Mouse (Mus musculus) neural tube, embryonic 14.5 days (tissue): ENCODE measurements around the gene Mlx. TPM values are rescaled to one million over a fixed set of nuclear protein-coding genes. Genes with fewer than 3 reads are reported as not detected.

ENCODE experiments used
- ATAC-seq: fragments of 200-750 bp; cut with Nextera tagmentation; 2 replicates; pipeline ENCODE4 v1.8.0; 2017; ENCODE audit warnings: low read depth, mild to moderate bottlenecking, moderate TSS enrichment, moderate library complexity
- H3K27ac ChIP-seq: fragments of 300-500 bp; sonication (generic); 2 replicates; pipeline ENCODE4 v1.5.1; 2014; ENCODE audit warnings: low read depth, mild to moderate bottlenecking, control low read depth, low read length, moderate library complexity, mixed read lengths
- H3K27me3 ChIP-seq: fragments of 300-500 bp; sonication (generic); 2 replicates; pipeline ENCODE4 v1.6.1; 2014; ENCODE audit warnings: low read length; ENCODE audit not compliant: control insufficient read depth, insufficient read depth
- H3K36me3 ChIP-seq: fragments of 300-500 bp; sonication (generic); 2 replicates; pipeline ENCODE4 v1.6.1; 2014; ENCODE audit warnings: low read length, mixed read lengths; ENCODE audit not compliant: control insufficient read depth, insufficient read depth
- H3K4me1 ChIP-seq: fragments of 300-500 bp; sonication (generic); 2 replicates; pipeline ENCODE4 v1.6.1; 2014; ENCODE audit warnings: low read length; ENCODE audit not compliant: control insufficient read depth, insufficient read depth
- H3K4me2 ChIP-seq: fragments of 300-500 bp; sonication (generic); 2 replicates; pipeline ENCODE4 v1.6.1; 2014; ENCODE audit warnings: mild to moderate bottlenecking, low read depth, low read length, control low read depth
- H3K4me3 ChIP-seq: fragments of 300-500 bp; sonication (generic); 2 replicates; pipeline ENCODE4 v1.5.1; 2014; ENCODE audit warnings: low read depth, low read length, control low read depth, mixed read lengths
- H3K9ac ChIP-seq: fragments of 300-500 bp; sonication (generic); replicated peaks from 2 replicates; pipeline ENCODE4 v1.6.1; 2014; ENCODE audit warnings: low read depth, mild to moderate bottlenecking, control low read depth, low read length, mixed read lengths
- H3K9me3 ChIP-seq: fragments of 300-500 bp; sonication (generic); 2 replicates; pipeline ENCODE4 v1.6.1; 2016; ENCODE audit warnings: low read length; ENCODE audit not compliant: control insufficient read depth
- WGBS: fragments of 180-500 bp; shearing (Covaris S2); extraction: QIAGEN DNeasy Blood & Tissue Kit; methylation state at CpG from one replicate; pipeline ENCODE4 v1.1.7; 2014; 5-methylcytosine and 5-hydroxymethylcytosine counted together
- microRNA-seq: library from miRNA; unstranded; fragments of <30 nt; microRNA quantifications from one replicate; pipeline ENCODE4, GENCODE M21; 2016
- polyA plus RNA-seq: library from polyadenylated mRNA; unstranded; fragments of >200 nt; fragmentation: Nextera tagmentation; extraction: Ambion mirVana; gene quantifications from 2 replicates; pipeline ENCODE4 v1.2.1, GENCODE M21; 2014

Mlx gene
- polyA plus RNA-seq, 1 experiment from 2014 or later = 95.7 TPM

DNA sequence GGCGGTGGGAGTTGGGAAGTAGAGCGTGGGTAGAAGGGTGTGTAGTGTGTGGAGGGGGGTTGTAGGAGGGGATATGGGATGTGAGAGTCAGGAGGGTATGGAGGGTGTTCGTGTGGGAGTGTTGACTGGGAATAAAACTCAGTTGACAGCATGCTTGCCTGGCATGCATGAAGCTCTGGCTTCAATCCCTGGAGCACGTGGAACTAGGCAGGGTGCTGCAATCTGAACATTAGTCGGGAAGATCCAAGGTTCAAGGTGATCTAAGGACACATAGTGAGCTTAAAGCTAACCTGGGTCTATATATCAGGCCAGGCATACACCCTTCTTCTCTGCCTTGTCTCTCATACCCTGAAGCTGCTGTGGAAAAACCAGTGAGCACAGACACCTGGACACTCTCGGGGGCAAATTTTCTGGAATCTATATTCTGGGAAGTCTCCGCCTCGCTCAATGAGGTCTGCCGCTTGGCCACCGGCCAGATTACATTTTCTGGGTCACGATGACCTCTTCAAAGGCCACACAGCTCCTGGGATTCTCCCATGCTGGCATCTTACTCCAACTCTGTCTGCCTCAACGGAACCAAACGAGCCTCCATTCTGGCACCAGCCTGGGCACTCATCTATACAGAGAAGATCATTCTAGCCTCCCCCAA is 47.3 kb downstream of the Mlx start:
- peaks cover 3% of the 10 kb centered on the region; the same call in 1 of the 2 replicates for H3K4me1 ChIP-seq
- WGBS = 81% methylated on average over 13 of the region's 13 CpGs
- no peak overlapping the region for H3K9ac ChIP-seq
- H3K4me3 ChIP-seq = no peak overlapping the region
- no peak overlapping the region for H3K4me2 ChIP-seq
- no peaks in the 10 kb centered on the region for H3K27me3 ChIP-seq
- no peaks in the 10 kb centered on the region for H3K36me3 ChIP-seq
- H3K27ac ChIP-seq = no peak overlapping the region
- no peaks in the 10 kb centered on the region for H3K9me3 ChIP-seq
- no peak for ATAC-seq

GRCm38 (mm10) chr11:101137000-101137399 is 49.9 kb downstream of the Mlx start:
- Histone ChIP-seq H3K9me3 (no peaks in the 10 kb centered on the region), H3K27ac (no peak overlapping the region), H3K36me3 (no peaks in the 10 kb centered on the region), H3K9ac (no peak overlapping the region), H3K4me2 (no peak overlapping the region), H3K4me3 (no peak overlapping the region), H3K4me1 (peaks cover 3% of the 10 kb centered on the region; the same call in 1 of the 2 replicates), H3K27me3 (no peaks in the 10 kb centered on the region)
- 76% methylated on average over 7 of the region's 7 CpGs for WGBS
- ATAC-seq = no peak

- no peak overlapping the region for H3K9ac ChIP-seq
- no peaks in the 10 kb centered on the region for H3K36me3 ChIP-seq
- no peak for ATAC-seq
- H3K4me3 ChIP-seq = no peak overlapping the region
- 16% methylated on average over 15 of the region's 15 CpGs for WGBS
- no peaks in the 10 kb centered on the region for H3K27me3 ChIP-seq
- H3K4me1 ChIP-seq = peaks cover 3% of the 10 kb centered on the region; the same call in 1 of the 2 replicates
- H3K27ac ChIP-seq = peak overlapping the region; percentile 52; the same call in 1 of the 2 replicates
- H3K4me2 ChIP-seq = 0 out of 2 replicates have a peak overlapping the region, but pooled peaks have one; percentile 7
- no peaks in the 10 kb centered on the region for H3K9me3 ChIP-seq
Measured at GRCm38 (mm10) chr11:101138536-101139181, 51.6 kb downstream of the Mlx start.

DNA sequence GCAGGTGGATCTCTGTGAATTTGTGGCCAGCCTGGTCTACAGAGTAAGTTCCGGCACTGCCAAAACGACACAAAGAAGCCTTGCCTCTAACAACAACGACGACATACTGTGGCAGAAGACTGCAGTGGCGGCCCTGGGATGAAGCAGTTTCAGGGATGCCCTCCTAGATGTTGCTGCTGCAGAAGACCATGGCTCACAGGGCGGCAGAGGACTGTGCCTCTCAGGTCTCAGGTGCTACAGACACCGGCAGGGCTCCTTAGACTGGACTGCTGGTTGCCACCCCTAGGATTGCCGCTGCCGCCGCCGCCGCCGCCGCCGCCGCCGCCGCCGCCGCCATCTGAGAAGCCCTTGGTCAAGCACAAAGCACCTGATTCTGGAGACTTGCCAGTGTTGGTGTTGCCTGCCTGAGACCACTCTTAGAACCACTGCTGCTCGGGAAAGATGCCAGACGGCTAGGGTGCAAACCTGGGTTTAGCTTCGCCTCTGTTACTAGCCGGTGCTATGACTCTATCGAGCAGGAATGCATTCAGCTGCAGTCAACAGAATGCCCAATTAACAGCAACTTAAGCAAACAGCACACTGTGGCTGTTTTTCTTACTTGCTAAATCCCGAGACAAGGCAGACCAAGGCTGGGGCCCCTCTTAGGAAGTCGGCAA is 53.2 kb downstream of the Mlx start:
- Histone ChIP-seq H3K4me2 (peak overlapping the region; percentile 47), H3K4me1 (peaks cover 3% of the 10 kb centered on the region; the same call in 1 of the 2 replicates), H3K9me3 (no peaks in the 10 kb centered on the region), H3K27me3 (no peaks in the 10 kb centered on the region), H3K9ac (peak overlapping the region; percentile 42), H3K4me3 (peak overlapping the region; percentile 17), H3K27ac (peak overlapping the region; percentile 57; the same call in 1 of the 2 replicates), H3K36me3 (no peaks in the 10 kb centered on the region)
- WGBS = 41% methylated on average over 27 of the region's 27 CpGs
- ATAC-seq = peak; percentile 29; the same call in 1 of the 2 replicates

DNA sequence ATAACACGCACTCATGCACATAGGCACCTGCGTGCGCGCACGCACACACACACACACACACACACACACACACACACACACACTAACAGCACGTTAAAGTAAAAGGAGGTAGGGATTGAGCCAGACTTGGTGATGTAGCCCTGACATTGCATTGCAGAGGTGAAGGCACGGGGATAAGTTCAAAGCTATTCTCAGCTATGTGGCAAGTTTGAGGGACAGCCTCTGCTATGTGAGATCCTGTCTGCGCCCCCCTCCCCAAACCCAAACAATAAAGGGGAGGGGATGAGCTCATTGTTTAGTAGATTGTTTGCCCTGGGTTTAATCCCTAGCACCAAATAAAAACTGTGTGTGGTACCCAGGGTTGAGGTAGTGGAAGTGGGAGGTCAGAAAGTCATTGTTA is 54.0 kb downstream of the Mlx start:
- Histone ChIP-seq H3K4me3 (no peak overlapping the region), H3K36me3 (no peaks in the 10 kb centered on the region), H3K9ac (no peak overlapping the region), H3K4me1 (peaks cover 3% of the 10 kb centered on the region; the same call in 1 of the 2 replicates), H3K27me3 (no peaks in the 10 kb centered on the region), H3K27ac (no peak overlapping the region), H3K9me3 (no peaks in the 10 kb centered on the region), H3K4me2 (no peak overlapping the region)
- no peak for ATAC-seq
- WGBS = 89% methylated on average over 8 of the region's 8 CpGs

Small RNA genes within 50 kb of the gene (microRNA-seq; reads per million reads assigned to microRNA genes)
- gene Gm27626 = not detected

Other genes with a start within 250 kb of the Mlx start
- 17.3 and 19.7 TPM in 2 replicates for gene Stat5b, start 236.6 kb upstream of the Mlx start, polyA plus RNA-seq
- gene Stat5a, start 227.9 kb upstream of the Mlx start, polyA plus RNA-seq = 1.3 and 1.8 TPM in 2 replicates
- gene Stat3, start 147.7 kb upstream of the Mlx start, polyA plus RNA-seq = 45.6 and 77.7 TPM in 2 replicates
- gene Cavin1, start 116.4 kb upstream of the Mlx start, polyA plus RNA-seq = 5.3 and 20.4 TPM in 2 replicates
- gene Atp6v0a1, start 77.8 kb upstream of the Mlx start, polyA plus RNA-seq = 147 and 175 TPM in 2 replicates
- gene Naglu, start 17.3 kb upstream of the Mlx start, polyA plus RNA-seq = 7.0 and 9.8 TPM in 2 replicates
- gene Hsd17b1, start 8.9 kb upstream of the Mlx start, polyA plus RNA-seq = 0.35 TPM in 1 of 2 replicates, not detected in the other
- 38.3 and 39.2 TPM in 2 replicates for gene Coasy, start 4.7 kb upstream of the Mlx start, polyA plus RNA-seq
- 17.0 and 19.0 TPM in 2 replicates for gene Psmc3ip, start 8.2 kb downstream of the Mlx start, polyA plus RNA-seq
- 10.6 and 17.6 TPM in 2 replicates for gene Retreg3, start 32.6 kb downstream of the Mlx start, polyA plus RNA-seq
- 63.3 and 63.7 TPM in 2 replicates for gene Tubg1, start 32.7 kb downstream of the Mlx start, polyA plus RNA-seq
- 48.5 and 62.6 TPM in 2 replicates for gene Tubg2, start 68.6 kb downstream of the Mlx start, polyA plus RNA-seq
- 7.5 and 8.3 TPM in 2 replicates for gene Cntnap1, start 83.2 kb downstream of the Mlx start, polyA plus RNA-seq
- gene Plekhh3, start 84.1 kb downstream of the Mlx start, polyA plus RNA-seq = 7.2 and 10.5 TPM in 2 replicates
- 0.12 and 0.30 TPM in 2 replicates for gene Ccr10, start 88.2 kb downstream of the Mlx start, polyA plus RNA-seq
- gene Ezh1, start 139.2 kb downstream of the Mlx start, polyA plus RNA-seq = 28.4 and 30.7 TPM in 2 replicates
- 63.1 and 103 TPM in 2 replicates for gene Ramp2, start 158.8 kb downstream of the Mlx start, polyA plus RNA-seq
- gene Vps25, start 166.4 kb downstream of the Mlx start, polyA plus RNA-seq = 121 and 134 TPM in 2 replicates
- 4.2 and 5.9 TPM in 2 replicates for gene Wnk4, start 173.3 kb downstream of the Mlx start, polyA plus RNA-seq
- gene Cntd1, start 191.7 kb downstream of the Mlx start, polyA plus RNA-seq = 0.75 and 0.86 TPM in 2 replicates
- gene Coa3, start 191.8 kb downstream of the Mlx start, polyA plus RNA-seq = 242 and 258 TPM in 2 replicates
- 178 and 182 TPM in 2 replicates for gene Becn1, start 215.0 kb downstream of the Mlx start, polyA plus RNA-seq
- 73.3 and 88.3 TPM in 2 replicates for gene Psme3, start 228.9 kb downstream of the Mlx start, polyA plus RNA-seq
- 1.7 and 2.0 TPM in 2 replicates for gene Aoc2, start 237.8 kb downstream of the Mlx start, polyA plus RNA-seq
- 0.10 TPM in 1 of 2 replicates, not detected in the other for gene Aoc3, start 243.3 kb downstream of the Mlx start, polyA plus RNA-seq